Mouse (Mus musculus) urinary bladder, postnatal 25 days (tissue): ENCODE data around the gene Zfp27.
"Not testable (repeated sequence)": the region's sequence is repeated elsewhere in the genome, so short reads cannot be mapped to it uniquely, and the experiment has no call there.

Experiments used
- DNase-seq: peaks from one replicate; pipeline ENCODE4 v3.0.0; 2022; ENCODE audit warnings: low spot score

The Zfp27 gene

GRCm38 (mm10) chr7:29890501-29890900, 15.9 kb downstream of the Zfp27 start:
- DNase-seq, result no peak

- DNase-seq, result no peak
Measured at GRCm38 (mm10) chr7:29880916-29881315, 25.5 kb downstream of the Zfp27 start.

GRCm38 (mm10) chr7:29880056-29880455, 26.3 kb downstream of the Zfp27 start:
- no peak for DNase-seq

- DNase-seq, result not testable (repeated sequence)
Measured at GRCm38 (mm10) chr7:29877561-29877960, 28.8 kb downstream of the Zfp27 start.

GRCm38 (mm10) chr7:29874256-29874655, 32.1 kb downstream of the Zfp27 start:
- DNase-seq, result no peak

DNA sequence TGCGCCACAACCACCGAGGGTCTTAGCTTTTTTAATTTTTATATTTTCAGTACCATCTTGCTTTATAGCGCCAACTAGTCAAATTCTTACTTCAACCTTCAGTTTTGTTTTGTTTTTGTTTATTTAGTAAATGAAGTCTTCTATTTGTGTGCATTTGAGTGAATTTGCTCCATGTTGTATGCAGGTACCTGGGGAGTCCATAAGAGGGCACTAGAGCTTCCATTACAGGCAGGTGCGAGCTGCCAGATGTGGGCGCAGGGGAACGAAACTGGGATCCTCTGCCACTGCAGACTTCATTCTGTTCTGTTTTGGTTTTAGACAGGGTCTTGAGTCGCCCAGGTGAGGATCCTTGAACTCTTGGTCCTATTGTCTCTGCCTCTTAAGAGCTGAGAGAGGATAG, 44.7 kb downstream of the Zfp27 start:
- no peak for DNase-seq

DNA sequence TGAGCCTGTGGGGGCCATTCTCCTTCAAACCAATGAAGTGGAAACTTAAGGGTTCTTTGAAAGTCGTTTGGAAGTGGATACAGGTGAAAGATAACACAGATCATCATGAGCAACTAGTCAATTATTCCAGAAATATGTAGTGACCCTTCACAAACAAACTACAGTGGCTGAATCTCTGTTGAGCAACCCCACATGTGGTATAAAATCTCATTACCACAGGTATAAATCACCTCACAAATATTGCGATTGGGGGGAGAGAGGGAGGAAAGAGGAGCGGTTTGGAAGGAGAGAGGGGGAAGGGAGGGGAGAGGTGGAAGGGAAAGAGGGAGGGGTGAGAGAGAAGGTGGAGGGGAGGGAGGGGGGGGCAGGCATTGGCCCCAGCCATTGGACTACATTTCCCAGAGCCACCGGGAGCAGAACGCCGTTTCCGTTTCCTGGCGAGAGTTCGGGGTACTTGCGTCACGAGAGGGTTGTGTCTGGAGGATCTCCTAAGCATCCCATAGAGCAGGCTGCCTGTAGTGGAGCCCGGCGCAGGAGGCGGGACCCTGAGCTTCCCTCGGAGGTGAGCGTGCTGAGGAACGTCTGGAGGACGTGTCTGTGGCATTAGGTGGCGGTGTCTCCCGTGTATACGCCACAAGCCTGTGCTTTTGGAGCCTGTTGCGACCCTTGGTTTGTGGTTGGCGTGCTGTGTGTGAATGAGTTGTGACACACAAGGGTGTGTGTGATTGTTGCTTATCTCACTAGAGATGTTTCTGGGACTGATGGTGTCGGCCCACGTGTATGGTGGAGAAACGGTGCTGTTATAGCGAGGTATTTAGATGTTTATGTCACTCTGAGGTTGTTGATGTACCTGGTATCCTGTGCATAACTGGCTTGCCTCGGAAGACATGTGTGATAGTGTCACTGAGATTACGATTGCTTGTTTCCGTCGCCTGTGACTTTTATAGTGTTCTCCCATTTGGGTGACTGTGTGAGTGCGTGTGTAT, 46.5 kb downstream of the Zfp27 start, which contains the start of gene Zfp420:
TSS of gene Zfp420 (plus strand) at position 448 of the 986 bp plus-strand sequence.
- peak; percentile 71 for DNase-seq

DNA sequence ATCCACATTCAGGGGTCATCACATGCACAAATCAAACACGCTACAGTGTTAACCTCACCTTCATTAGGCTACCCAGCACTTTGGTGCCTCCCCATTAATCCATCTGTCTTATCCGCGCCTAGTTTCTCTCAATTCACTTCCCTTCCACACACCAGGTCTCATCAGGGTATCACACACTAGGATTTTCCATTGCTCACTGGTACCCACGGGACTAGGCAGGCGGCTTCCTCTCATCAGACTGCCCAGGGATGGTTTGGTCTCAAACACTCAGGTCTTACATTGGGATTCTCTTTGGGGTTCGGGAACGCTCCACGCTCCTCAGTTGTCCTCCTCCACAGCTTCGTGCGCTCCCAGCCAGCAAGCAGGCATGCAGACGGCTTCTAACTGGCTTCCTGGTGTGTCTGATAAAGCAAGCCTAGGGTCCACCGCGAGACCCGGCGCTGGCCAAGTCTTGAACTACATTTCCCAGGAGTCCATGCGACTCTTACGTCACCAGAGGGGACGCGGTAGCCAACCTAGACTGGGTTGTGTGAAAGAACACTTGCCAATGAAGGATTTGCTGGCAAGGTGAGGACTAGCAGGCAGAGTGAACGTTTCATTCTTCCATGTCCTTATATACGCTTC, 53.0 kb downstream of the Zfp27 start, which contains the start of gene Zfp940:
TSS of gene Zfp940 (minus strand) at position 451 of the 624 bp plus-strand sequence.
- peak; percentile 73 for DNase-seq

- no peak for DNase-seq
Measured at GRCm38 (mm10) chr7:29852831-29853218, 53.5 kb downstream of the Zfp27 start.

DNA sequence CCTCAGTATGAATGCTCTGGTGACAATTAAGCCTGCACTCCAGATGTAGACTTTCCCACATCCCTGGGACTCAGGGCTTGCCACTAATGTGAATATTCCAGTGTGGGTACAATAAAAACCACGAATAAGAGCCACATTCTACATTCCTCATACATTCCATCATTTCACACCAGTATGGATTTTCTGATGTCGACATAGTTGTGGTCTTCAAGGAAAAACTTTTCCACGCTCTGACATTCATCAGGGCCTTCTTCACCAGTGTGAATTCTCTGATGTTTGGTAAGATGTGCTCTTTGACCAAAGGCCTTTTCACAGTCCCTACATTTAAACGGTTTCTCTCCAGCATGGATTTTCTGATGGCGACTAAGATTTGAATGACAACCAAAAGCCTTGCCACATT, 61.8 kb downstream of the Zfp27 start:
- DNase-seq, result no peak
